Mouse (Mus musculus) neutrophil, adult 83 days (primary cell): ENCODE results near the gene Esrrg. TPM values are rescaled to one million over a fixed set of nuclear protein-coding genes. Genes with fewer than 3 reads are reported as not detected.

Experiments
- total RNA-seq, 2 experiments: library from RNA; stranded (reverse); gene quantifications; one replicate each; pipeline ENCODE4 v1.2.4; 2023

Gene Esrrg
- total RNA-seq: not detected

DNA sequence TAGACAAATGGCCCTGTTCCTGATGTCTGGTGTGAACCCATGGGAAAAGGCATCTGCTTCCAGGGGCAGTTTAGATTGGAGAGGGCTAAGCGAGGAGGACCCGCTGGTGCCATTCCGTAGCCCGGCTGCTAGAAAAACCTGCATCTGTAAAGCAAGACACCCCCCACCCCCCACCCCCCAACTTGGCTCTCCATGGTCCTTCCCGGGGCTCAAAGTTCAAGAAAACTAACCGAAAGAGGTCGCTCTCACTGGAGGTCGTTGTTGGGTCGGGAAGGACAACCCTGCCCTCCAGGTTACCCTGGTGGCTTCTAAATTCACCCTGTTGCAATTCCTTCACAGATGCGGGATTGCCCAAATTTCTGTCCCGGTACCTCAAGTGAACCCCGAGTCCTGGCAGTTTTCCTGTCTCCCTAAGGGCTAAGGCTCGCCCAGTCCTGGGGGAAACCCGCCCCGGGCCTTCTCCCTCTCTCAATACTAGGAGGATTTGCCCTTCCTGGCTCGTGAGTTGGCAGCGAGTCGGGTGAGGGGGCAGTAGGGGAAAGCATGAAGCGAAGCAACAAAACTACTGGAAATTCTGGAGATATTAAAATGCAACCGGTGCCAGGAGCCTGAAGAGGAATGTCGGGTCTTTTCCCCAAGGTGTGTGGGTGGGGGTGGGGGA is at the start of gene Esrrg:
TSS of gene Esrrg (plus strand) at position 531 of the 661 bp plus-strand sequence.

GRCm38 (mm10) chr1:188261903-188262682 is 653.5 kb downstream of the Esrrg start, which contains the start of gene Ush2a:
Gene Ush2a, plus strand, starts transcription at chr1:188262023.

